Mouse (Mus musculus) testis, adult 2 months (tissue): ENCODE measurements around the gene Tcf7.

Source experiments
- CTCF ChIP-seq: fragments of 200-500 bp; IDR thresholded peaks from 2 replicates; pipeline ENCODE4 v1.5.1; 2012; ENCODE audit warnings: low read depth, mild to moderate bottlenecking, inconsistent platforms, low read length, moderate library complexity; ENCODE audit not compliant: control insufficient read depth, insufficient read depth, insufficient replicate concordance
- POLR2A ChIP-seq: fragments of 200-500 bp; IDR thresholded peaks from 2 replicates; pipeline ENCODE4 v1.6.1; 2012; ENCODE audit warnings: low read depth, mild to moderate bottlenecking, inconsistent platforms, low read length, moderate library complexity; ENCODE audit not compliant: control insufficient read depth

DNA sequence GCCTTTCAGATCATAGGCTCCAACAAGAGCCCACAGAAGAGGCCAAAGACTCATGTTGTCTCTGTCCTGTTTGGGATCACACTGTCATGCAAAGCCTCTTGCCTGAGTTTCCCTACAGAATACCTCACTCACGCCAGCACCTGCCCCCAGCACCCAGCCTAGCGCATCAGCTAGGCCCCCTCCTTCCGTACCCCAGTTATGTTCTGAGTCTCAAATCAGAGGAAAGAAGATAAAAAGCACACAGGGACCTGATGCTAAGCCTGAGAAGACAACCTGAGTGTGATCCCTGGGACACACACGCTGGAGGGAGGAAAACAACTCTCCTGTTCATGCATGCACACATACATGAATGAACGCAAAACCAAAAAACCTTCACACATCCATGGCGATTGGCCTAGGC, 3.8 kb downstream of the Tcf7 start:
- no peak for TF ChIP-seq CTCF
- no peak for TF ChIP-seq POLR2A
